Mouse (Mus musculus) midbrain, embryonic 16.5 days (tissue): ENCODE data around the gene Gm47959. TPM values are rescaled to one million over a fixed set of nuclear protein-coding genes. Genes with fewer than 3 reads are reported as not detected.
"Not testable (repeated sequence)": the region's sequence is repeated elsewhere in the genome, so short reads cannot be mapped to it uniquely, and the experiment has no call there.

Experiments
- ATAC-seq: fragments of 200-750 bp; cut with Nextera tagmentation; 2 replicates; pipeline ENCODE4 v1.8.0; 2017; ENCODE audit warnings: moderate TSS enrichment
- H3K27ac ChIP-seq: fragments of 300-500 bp; sonication (generic); 2 replicates; pipeline ENCODE4 v1.5.1; 2014; ENCODE audit warnings: mild to moderate bottlenecking, low read length, mixed read lengths
- H3K27me3 ChIP-seq: fragments of 300-500 bp; sonication (generic); 2 replicates; pipeline ENCODE4 v1.6.1; 2014; ENCODE audit warnings: low read depth, low read length, mixed read lengths; ENCODE audit not compliant: control insufficient read depth, insufficient read depth
- H3K36me3 ChIP-seq: fragments of 300-500 bp; sonication (generic); 2 replicates; pipeline ENCODE4 v1.6.1; 2014; ENCODE audit warnings: mild to moderate bottlenecking, low read length, moderate library complexity, mixed read lengths; ENCODE audit not compliant: control insufficient read depth, insufficient read depth
- H3K4me1 ChIP-seq: fragments of 300-500 bp; sonication (generic); 2 replicates; pipeline ENCODE4 v1.6.1; 2014; ENCODE audit warnings: mild to moderate bottlenecking, low read length, mixed read lengths; ENCODE audit not compliant: control insufficient read depth, insufficient read depth
- H3K4me2 ChIP-seq: fragments of 300-500 bp; sonication (generic); 2 replicates; pipeline ENCODE4 v1.6.1; 2014; ENCODE audit warnings: mild to moderate bottlenecking, low read length, mixed read lengths
- H3K4me3 ChIP-seq: fragments of 300-500 bp; sonication (generic); 2 replicates; pipeline ENCODE4 v1.5.1; 2014; ENCODE audit warnings: low read depth, mild to moderate bottlenecking, low read length, moderate library complexity, mixed read lengths
- H3K9ac ChIP-seq: fragments of 300-500 bp; sonication (generic); 2 replicates; pipeline ENCODE4 v1.6.1; 2014; ENCODE audit warnings: low read depth, low read length, mixed read lengths
- H3K9me3 ChIP-seq: fragments of 300-500 bp; sonication (generic); replicated peaks from 2 replicates; pipeline ENCODE4 v1.6.1; 2014; ENCODE audit warnings: mild to moderate bottlenecking, low read length, mixed read lengths; ENCODE audit not compliant: control insufficient read depth, poor library complexity, severe bottlenecking
- WGBS: fragments of 180-500 bp; shearing (Covaris S2); extraction: QIAGEN DNeasy Blood & Tissue Kit; methylation state at CpG from one replicate; pipeline ENCODE4 v1.1.7; 2014; 5-methylcytosine and 5-hydroxymethylcytosine counted together
- polyA plus RNA-seq: library from polyadenylated mRNA; unstranded; fragments of >200 nt; fragmentation: Nextera tagmentation; extraction: Ambion mirVana; gene quantifications from 2 replicates; pipeline ENCODE4 v1.2.1, GENCODE M21; 2015

Gm47959 gene
- not detected in 2 replicates for polyA plus RNA-seq

GRCm38 (mm10) chr1:83000306-83000705 is at the start of gene Gm47959:
Gm47959 (plus strand) TSS chr1:83000548.
- not testable (repeated sequence) for ATAC-seq

DNA sequence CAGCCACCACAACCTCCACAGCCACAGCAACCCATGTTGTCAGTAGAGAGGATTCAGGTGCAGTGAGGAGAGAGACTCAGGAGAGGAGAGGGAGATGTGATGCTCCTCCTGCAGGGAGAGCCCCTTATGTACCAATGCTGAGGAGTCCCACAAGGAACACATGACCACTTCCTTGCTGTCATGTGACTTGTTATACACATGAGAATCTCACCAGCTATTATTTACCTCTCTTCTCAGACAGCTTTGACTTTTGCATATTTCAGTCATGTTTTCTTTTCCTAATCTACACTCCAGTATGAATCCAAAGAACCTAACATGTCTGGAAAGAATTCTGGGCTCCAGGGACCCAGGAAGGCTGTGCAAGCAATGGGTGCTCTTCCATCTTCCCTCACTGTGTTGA is 44.4 kb upstream of the Gm47959 start, which contains the start of gene Gm7544:
Gene Gm7544 (minus strand): TSS at position 101 of the 400 bp plus-strand sequence.
- H3K36me3 ChIP-seq, H3K9ac ChIP-seq, H3K4me3 ChIP-seq, H3K9me3 ChIP-seq, ATAC-seq, H3K4me2 ChIP-seq, H3K4me1 ChIP-seq, H3K27me3 ChIP-seq, H3K27ac ChIP-seq: not testable (repeated sequence)

More at GRCm38 (mm10) chr1:83000306-83000705, at the start of gene Gm47959:
- not testable (repeated sequence) for H3K36me3 ChIP-seq, H3K9me3 ChIP-seq, H3K4me2 ChIP-seq, H3K4me3 ChIP-seq, H3K27ac ChIP-seq, H3K4me1 ChIP-seq, H3K27me3 ChIP-seq, H3K9ac ChIP-seq
- 95% methylated on average over 8 of the region's 9 CpGs for WGBS

DNA sequence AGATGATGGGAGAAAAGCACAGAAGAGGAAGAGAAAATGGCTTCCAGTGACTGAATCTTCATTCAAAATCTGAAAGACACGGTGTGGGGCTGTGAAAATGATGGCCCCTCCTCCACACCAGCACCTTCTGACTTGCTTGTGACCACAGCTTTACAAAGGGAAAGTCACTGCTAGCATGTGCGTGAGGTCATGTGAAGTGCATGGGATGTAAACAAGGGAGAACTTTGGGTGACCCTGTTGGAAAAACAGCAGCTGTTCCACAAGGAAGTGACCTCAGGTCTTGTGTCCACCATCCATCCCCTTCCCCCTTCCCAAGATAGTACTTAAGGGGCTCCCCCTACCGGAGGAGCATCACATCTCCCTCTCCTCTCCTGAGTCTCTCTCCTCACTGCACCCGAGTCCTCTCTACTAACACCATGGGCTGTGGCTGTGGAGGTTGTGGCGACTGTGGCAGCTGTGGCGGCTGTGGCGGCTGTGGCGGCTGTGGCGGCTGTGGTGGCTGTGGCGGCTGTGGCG is 40.4 kb upstream of the Gm47959 start, which contains the start of gene Gm47955:
Gene Gm47955 (plus strand): TSS at position 417 of the 516 bp plus-strand sequence.
- WGBS, result 92% methylated on average over 11 of the region's 11 CpGs
- no peaks in the 10 kb centered on the region for H3K9me3 ChIP-seq
- no peak within 1 kb of the TSS for H3K4me2 ChIP-seq
- H3K4me3 ChIP-seq, result no peak within 1 kb of the TSS
- H3K27me3 ChIP-seq, result no peaks in the 10 kb centered on the region
- no peaks in the 10 kb centered on the region for H3K36me3 ChIP-seq
- no peaks in the 10 kb centered on the region for H3K4me1 ChIP-seq
- ATAC-seq, result no peak
- no peak within 1 kb of the TSS for H3K9ac ChIP-seq
- no peak within 1 kb of the TSS for H3K27ac ChIP-seq

- no peak overlapping the region for H3K27ac ChIP-seq
- H3K9ac ChIP-seq, result no peak overlapping the region
- no peak for ATAC-seq
- no peaks in the 10 kb centered on the region for H3K27me3 ChIP-seq
- 67% methylated on average over 3 of the region's 3 CpGs for WGBS
- H3K4me3 ChIP-seq, result no peak overlapping the region
- H3K9me3 ChIP-seq, result no peaks in the 10 kb centered on the region
- H3K4me2 ChIP-seq, result no peak overlapping the region
- H3K36me3 ChIP-seq, result no peaks in the 10 kb centered on the region
- H3K4me1 ChIP-seq, result no peaks in the 10 kb centered on the region
Measured at GRCm38 (mm10) chr1:82966413-82966812, 33.9 kb upstream of the Gm47959 start.

GRCm38 (mm10) chr1:82972046-82972445 is 28.3 kb upstream of the Gm47959 start:
- no peaks in the 10 kb centered on the region for H3K9me3 ChIP-seq
- WGBS, result 44% methylated on average over 4 of the region's 4 CpGs
- H3K4me2 ChIP-seq, result no peak overlapping the region
- no peaks in the 10 kb centered on the region for H3K27me3 ChIP-seq
- H3K27ac ChIP-seq, result no peak overlapping the region
- no peak overlapping the region for H3K9ac ChIP-seq
- no peaks in the 10 kb centered on the region for H3K4me1 ChIP-seq
- H3K36me3 ChIP-seq, result no peaks in the 10 kb centered on the region
- H3K4me3 ChIP-seq, result no peak overlapping the region
- ATAC-seq, result peak; percentile 58; the same call in 1 of the 2 replicates

GRCm38 (mm10) chr1:82973244-82973643 is 27.1 kb upstream of the Gm47959 start:
- Histone ChIP-seq H3K9ac (no peak overlapping the region), H3K9me3 (no peaks in the 10 kb centered on the region), H3K4me1 (no peaks in the 10 kb centered on the region), H3K27me3 (no peaks in the 10 kb centered on the region), H3K4me3 (no peak overlapping the region), H3K36me3 (no peaks in the 10 kb centered on the region), H3K27ac (no peak overlapping the region), H3K4me2 (no peak overlapping the region)
- ATAC-seq, result no peak
- 80% methylated on average over 1 of the region's 1 CpGs for WGBS

DNA sequence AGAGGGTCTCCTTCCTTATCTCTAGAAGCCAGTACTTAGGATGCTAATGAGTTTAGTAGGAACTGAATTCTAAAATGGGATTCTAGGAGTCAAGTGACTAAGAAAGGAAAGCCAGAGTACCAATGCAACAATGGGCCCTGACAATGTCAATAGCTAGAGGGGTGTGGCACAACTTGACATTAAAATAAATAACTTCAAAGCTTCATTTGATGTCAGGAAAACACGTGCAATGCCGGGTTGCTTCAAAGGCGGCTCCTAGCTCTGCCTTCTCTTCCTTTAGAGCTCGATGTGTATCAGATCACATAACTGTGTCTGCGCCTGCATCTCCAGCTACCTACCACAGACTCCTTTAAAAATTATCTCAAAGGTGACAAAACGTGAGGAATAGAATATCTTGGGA is 26.4 kb upstream of the Gm47959 start:
- H3K4me2 ChIP-seq, result no peak overlapping the region
- no peaks in the 10 kb centered on the region for H3K27me3 ChIP-seq
- no peak for ATAC-seq
- no peak overlapping the region for H3K27ac ChIP-seq
- WGBS, result 61% methylated on average over 6 of the region's 6 CpGs
- no peaks in the 10 kb centered on the region for H3K36me3 ChIP-seq
- no peaks in the 10 kb centered on the region for H3K4me1 ChIP-seq
- no peak overlapping the region for H3K9ac ChIP-seq
- no peaks in the 10 kb centered on the region for H3K9me3 ChIP-seq
- H3K4me3 ChIP-seq, result no peak overlapping the region

GRCm38 (mm10) chr1:82974342-82974741 is 26.0 kb upstream of the Gm47959 start:
- no peaks in the 10 kb centered on the region for H3K36me3 ChIP-seq
- no peak for ATAC-seq
- H3K9ac ChIP-seq, result no peak overlapping the region
- H3K27me3 ChIP-seq, result no peaks in the 10 kb centered on the region
- no peaks in the 10 kb centered on the region for H3K9me3 ChIP-seq
- H3K4me1 ChIP-seq, result no peaks in the 10 kb centered on the region
- 92% methylated on average over 9 of the region's 9 CpGs for WGBS
- H3K4me3 ChIP-seq, result no peak overlapping the region
- H3K27ac ChIP-seq, result no peak overlapping the region
- H3K4me2 ChIP-seq, result no peak overlapping the region

GRCm38 (mm10) chr1:82975750-82976149 is 24.6 kb upstream of the Gm47959 start:
- H3K4me2 ChIP-seq, result no peak overlapping the region
- WGBS, result 87% methylated on average over 5 of the region's 5 CpGs
- no peaks in the 10 kb centered on the region for H3K9me3 ChIP-seq
- no peaks in the 10 kb centered on the region for H3K27me3 ChIP-seq
- H3K27ac ChIP-seq, result no peak overlapping the region
- H3K9ac ChIP-seq, result no peak overlapping the region
- H3K4me1 ChIP-seq, result no peaks in the 10 kb centered on the region
- H3K4me3 ChIP-seq, result no peak overlapping the region
- no peak for ATAC-seq
- no peaks in the 10 kb centered on the region for H3K36me3 ChIP-seq
